Mouse (Mus musculus): ENCODE measurements around the gene Rnf216. TPM values are rescaled to one million over a fixed set of nuclear protein-coding genes. Genes with fewer than 3 reads are reported as not detected.

The Rnf216 gene
- total RNA-seq, 2 experiments from 2014 or later: 34.0 to 39.8 TPM

GRCm38 (mm10) chr5:143055501-143056125 lies 57.2 kb downstream of the Rnf216 start:
- DNase-seq (ENCODE audit: low spot score in 2 of 2): no peak

- no peak for DNase-seq (ENCODE audit: low spot score in 2 of 2)
Measured at GRCm38 (mm10) chr5:143054703-143055102, 58.1 kb downstream of the Rnf216 start.

DNA sequence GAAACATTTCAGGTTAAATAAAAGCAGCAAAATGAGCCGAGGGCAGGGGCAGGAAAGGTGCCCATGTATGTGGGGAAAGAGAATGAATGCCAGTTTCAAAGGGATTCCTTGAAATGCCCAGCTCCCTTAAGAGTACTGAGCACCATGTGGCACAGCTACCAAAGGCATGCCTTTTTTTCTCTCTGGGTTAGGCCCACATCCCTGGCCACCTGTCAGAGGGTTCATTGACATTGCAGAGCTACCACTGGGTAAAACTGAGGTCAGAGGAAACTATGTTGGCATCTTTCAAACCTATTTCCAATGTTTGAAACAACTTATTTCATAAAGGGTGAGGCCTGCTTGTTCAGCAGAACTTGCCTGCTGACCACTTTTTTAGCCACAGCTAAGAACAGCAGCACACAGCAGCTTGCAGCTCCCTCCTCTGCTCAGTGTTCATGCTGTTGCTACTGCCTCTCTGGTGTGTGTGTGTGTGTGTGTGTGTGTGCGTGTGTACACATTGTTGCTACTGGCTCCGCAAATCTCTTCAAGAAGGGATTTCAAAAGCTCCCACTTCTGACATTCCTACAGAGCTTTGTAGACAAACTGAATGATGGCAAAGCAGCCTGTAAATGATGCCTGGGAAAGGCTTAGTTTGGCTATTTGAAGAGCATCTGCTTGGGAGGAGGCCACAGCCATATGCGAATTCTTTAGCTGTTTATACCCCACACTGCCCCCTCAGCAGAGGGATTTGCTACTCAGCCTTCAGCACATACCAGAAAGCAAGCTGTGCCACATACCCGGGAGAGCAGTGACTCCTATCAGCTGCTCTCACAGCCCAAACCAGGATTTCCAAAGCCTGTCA lies 59.4 kb downstream of the Rnf216 start:
- no peak for DNase-seq (ENCODE audit: low spot score in 2 of 2)

GRCm38 (mm10) chr5:143052677-143053076 lies 60.1 kb downstream of the Rnf216 start:
- no peak for DNase-seq (ENCODE audit: low spot score in 2 of 2)

GRCm38 (mm10) chr5:143051851-143052250 lies 60.9 kb downstream of the Rnf216 start:
- DNase-seq (ENCODE audit: low spot score in 2 of 2): no peak

GRCm38 (mm10) chr5:143050273-143050672 lies 62.5 kb downstream of the Rnf216 start:
- DNase-seq (ENCODE audit: low spot score in 2 of 2): no peak

GRCm38 (mm10) chr5:143049746-143050145 lies 63.0 kb downstream of the Rnf216 start:
- no peak for DNase-seq (ENCODE audit: low spot score in 2 of 2)

- no peak for DNase-seq (ENCODE audit: low spot score in 2 of 2)
Measured at GRCm38 (mm10) chr5:143049013-143049385, 63.8 kb downstream of the Rnf216 start.

- peak in 1 of 2 experiments; percentile 34 for DNase-seq (ENCODE audit: low spot score in 2 of 2)
Measured at GRCm38 (mm10) chr5:143048232-143049012, 64.4 kb downstream of the Rnf216 start.

- no peak for DNase-seq (ENCODE audit: low spot score in 2 of 2)
Measured at GRCm38 (mm10) chr5:143047586-143047985, 65.2 kb downstream of the Rnf216 start.

DNA sequence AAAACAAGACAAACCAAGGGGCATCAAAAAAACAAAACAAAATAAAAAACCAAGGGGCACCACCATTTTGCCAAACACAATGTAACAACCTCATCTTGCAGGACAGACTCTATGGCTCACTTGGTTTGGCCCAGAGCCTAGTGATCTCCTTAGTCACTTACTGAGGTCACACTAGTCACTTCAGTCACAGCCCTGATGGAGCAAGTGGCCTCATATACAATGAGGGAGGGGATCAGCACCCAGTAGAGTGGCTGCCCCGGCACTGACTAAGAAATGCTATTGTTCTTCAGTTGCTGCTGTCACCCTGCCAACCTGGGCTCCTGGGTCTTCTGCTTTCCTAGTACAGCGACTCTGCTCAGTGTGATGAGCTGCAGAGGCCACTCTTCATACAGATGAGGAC lies 68.9 kb downstream of the Rnf216 start:
- DNase-seq (ENCODE audit: low spot score in 2 of 2): no peak

- no peak for DNase-seq (ENCODE audit: low spot score in 2 of 2)
Measured at GRCm38 (mm10) chr5:143043285-143043684, 69.5 kb downstream of the Rnf216 start.

DNA sequence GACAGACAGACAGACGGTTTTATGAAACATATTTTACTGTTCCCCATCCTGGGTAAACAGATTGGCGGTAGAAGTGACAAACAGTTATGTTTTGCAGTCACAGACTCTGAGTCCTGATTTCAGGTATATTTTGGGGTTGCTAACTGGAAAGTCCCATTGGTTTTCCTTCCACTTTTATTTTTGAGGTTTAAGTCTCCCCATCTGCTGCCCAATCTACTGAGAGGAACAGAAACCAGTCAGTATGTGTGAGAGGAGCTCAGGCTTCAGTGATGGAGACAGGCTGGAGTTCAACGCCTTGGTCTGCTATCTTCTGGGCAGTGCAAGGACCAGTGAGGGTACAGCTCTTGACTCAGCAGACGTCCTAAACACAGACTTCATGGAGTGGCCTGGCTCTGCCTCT lies 74.0 kb downstream of the Rnf216 start:
- DNase-seq (ENCODE audit: low spot score in 2 of 2): no peak

GRCm38 (mm10) chr5:143037201-143037600 lies 75.6 kb downstream of the Rnf216 start:
- DNase-seq (ENCODE audit: low spot score in 2 of 2): no peak

GRCm38 (mm10) chr5:143036052-143036451 lies 76.7 kb downstream of the Rnf216 start:
- no peak for DNase-seq (ENCODE audit: low spot score in 2 of 2)

- DNase-seq (ENCODE audit: low spot score in 2 of 2): no peak
Measured at GRCm38 (mm10) chr5:143035271-143035670, 77.5 kb downstream of the Rnf216 start.

- no peak for DNase-seq (ENCODE audit: low spot score in 2 of 2)
Measured at GRCm38 (mm10) chr5:143034108-143034507, 78.7 kb downstream of the Rnf216 start.

GRCm38 (mm10) chr5:143033277-143033676 lies 79.5 kb downstream of the Rnf216 start:
- no peak for DNase-seq (ENCODE audit: low spot score in 2 of 2)

GRCm38 (mm10) chr5:143032639-143033146 lies 80.1 kb downstream of the Rnf216 start:
- no peak for DNase-seq (ENCODE audit: low spot score in 2 of 2)

DNA sequence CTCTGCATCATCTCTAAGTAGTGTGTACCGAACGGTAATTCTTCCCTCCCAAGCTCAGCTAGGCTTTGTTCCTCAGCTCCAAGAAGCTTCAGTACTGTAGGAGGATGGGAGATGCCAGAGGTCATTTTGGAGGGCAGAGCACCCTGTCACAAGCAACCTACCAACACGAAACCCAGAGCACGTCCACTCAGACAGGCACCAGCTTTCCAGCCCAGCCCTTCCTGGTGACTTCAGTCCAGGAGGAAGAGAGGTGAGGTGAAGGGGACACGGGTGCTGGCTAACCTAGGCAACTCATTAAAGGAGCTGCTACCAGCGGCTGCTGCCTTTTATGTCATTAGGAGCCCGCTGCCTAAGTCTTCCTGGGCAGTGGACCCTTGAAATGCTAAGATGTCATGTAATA lies 81.1 kb downstream of the Rnf216 start:
- no peak for DNase-seq (ENCODE audit: low spot score in 2 of 2)

GRCm38 (mm10) chr5:143031193-143031592 lies 81.6 kb downstream of the Rnf216 start:
- DNase-seq (ENCODE audit: low spot score in 2 of 2): no peak

GRCm38 (mm10) chr5:143023887-143024286 lies 88.9 kb downstream of the Rnf216 start:
- DNase-seq (ENCODE audit: low spot score in 2 of 2): no peak
